Mouse (Mus musculus): Measurements from ENCODE around the gene Bpifb6.

- peak; percentile 77 for TF ChIP-seq CTCF (IDR thresholded peaks at IDR 0.05)
- no peak for TF ChIP-seq EP300 (IDR thresholded peaks at IDR 0.05)
Measured at GRCm38 (mm10) chr2:153952897-153953296, 52.7 kb downstream of the Bpifb6 start.

Data from lung, postnatal 0 days (tissue).